Mouse (Mus musculus) bone marrow, adult 2 months (tissue): ENCODE data around the gene Steap1.

Source experiments
- CTCF ChIP-seq: fragments of 200-500 bp; IDR thresholded peaks from 2 replicates; pipeline ENCODE4 v1.5.1; 2011; ENCODE audit warnings: low read length, control low read depth; ENCODE audit not compliant: control insufficient read depth, insufficient read depth
- POLR2A ChIP-seq: fragments of 200-500 bp; IDR thresholded peaks from 2 replicates; pipeline ENCODE4 v1.6.1; 2011; ENCODE audit warnings: low read depth, mild to moderate bottlenecking, control low read depth, low read length, borderline replicate concordance; ENCODE audit not compliant: control insufficient read depth

- TF ChIP-seq CTCF (no peak), POLR2A (no peak)
These were observed 55.0 kb downstream of the Steap1 start, which contains the start of gene Steap2 for GRCm38 (mm10) chr5:5693956-5694653.
